Mouse (Mus musculus) brain, embryonic 18.5 days (tissue): ENCODE measurements at regions not wholly inside any gene's neighbourhood (a gene's known extent, or its start where the extent isn't known, plus 50 kb on each side); places are given as distances from the start of the nearest gene placed in this dataset.

Experiments
- DNase-seq: peaks from one replicate; pipeline ENCODE4 v3.0.0-alpha.2; 2012; ENCODE audit warnings: low read depth, low spot score

DNA sequence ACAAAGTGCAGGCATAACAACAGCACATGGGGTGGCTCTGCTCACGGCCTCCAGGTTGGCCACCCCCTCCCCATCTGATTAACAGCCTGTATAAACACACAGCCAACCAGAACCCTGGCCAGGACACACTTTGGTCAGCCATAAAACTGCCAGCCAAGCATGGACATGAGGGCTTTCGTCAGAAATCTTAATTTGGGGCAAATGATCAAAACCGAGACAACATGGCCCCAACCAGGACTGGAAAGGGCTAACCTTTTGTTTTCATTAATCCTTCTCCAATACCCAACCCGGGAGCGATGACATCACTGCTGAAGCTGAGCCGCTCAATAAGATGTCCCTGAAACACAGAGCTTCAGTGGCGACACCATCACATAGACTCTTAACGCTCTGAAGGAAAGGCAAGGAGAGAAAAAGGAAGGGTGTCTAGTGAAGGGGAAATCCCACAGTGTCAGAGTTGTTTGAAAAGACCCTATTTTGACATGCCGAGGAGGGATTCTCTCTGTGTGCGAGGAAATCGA lies 351.9 kb upstream of the Npvf start:
- DNase-seq: no peak

GRCm38 (mm10) chr6:51009526-51010340 lies 355.5 kb upstream of the Npvf start:
- DNase-seq: no peak

GRCm38 (mm10) chr6:51010536-51010935 lies 356.3 kb upstream of the Npvf start:
- DNase-seq: no peak

DNA sequence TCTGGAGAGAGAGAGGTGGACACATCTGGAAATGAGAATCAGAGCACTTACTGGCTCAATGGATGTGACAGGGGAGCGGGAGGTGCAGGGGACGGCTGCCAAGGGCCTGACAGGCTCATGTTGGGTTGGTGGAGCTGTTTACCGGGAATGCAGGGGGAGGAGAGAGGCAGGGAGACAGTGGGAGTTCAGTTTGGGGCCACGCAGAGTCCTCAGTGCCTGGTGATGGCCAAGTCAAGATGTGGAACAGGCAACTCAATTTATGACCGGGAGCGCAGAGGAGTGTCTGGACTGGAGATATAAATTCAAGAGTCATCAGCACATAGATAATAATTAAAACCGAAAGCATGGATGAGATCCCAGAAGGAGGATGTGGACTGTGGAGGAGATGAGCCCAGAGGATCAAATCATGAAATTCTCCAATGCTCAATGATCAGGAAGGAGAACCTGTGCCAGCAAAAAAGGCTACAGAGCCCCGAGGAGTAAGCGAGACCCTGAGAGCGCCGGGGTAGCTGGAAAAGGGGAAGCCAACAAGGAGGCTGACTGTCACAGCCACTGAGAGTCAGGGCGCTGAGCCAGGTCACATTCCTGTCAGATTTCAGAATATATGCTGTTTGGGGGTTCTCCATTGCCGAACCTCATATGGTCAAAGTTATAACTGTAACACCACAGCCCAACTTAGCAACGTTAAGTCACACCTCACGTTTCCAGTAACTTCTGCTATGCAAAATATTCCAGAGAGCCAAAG lies 358.0 kb upstream of the Npvf start:
- no peak for DNase-seq

DNA sequence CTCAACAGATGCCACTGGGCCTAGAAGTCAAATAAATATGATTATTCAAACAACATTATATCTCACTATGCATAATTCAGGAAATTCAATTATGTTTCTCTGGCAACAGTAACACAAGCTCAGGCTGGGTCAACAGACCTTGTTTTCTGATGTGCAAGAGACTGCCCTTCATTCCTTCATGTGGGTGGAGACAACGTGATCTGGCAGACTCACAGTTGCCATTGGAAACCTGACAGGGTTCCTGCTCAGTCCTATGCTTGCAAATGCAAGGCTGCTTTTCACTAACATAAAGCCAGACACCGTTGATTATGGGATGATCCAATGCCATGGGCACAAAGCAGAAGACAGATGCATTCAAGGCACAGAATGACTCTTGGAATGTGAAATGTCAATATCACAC lies 361.5 kb upstream of the Npvf start:
- DNase-seq: peak; percentile 42

GRCm38 (mm10) chr6:51016441-51017070 lies 362.3 kb upstream of the Npvf start:
- no peak for DNase-seq

- no peak for DNase-seq
These were observed 363.2 kb upstream of the Npvf start for GRCm38 (mm10) chr6:51017260-51017999.

GRCm38 (mm10) chr6:51021206-51021605 lies 367.0 kb upstream of the Npvf start:
- DNase-seq: no peak

DNA sequence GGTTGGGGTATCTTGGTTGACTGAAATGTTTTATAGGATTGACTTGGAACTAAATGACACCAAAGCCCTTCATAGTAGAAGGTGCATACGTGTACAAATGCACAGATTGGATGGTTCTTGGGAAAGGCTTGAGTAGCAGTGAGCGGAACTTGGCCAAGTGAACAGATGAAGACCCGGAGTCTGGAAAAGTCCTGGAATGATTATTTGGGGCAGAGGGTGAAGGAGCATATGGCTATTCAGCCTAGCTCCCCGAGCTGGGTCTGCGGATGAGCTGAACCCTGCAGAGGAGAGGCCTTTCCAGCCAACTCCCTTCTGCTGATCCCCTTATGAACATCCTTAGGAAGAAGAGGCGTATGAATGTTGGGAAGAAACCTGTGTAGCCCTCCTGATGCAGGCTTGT lies 369.1 kb upstream of the Npvf start:
- no peak for DNase-seq

- no peak for DNase-seq
These were observed 370.5 kb upstream of the Npvf start for GRCm38 (mm10) chr6:51024756-51025155.

DNA sequence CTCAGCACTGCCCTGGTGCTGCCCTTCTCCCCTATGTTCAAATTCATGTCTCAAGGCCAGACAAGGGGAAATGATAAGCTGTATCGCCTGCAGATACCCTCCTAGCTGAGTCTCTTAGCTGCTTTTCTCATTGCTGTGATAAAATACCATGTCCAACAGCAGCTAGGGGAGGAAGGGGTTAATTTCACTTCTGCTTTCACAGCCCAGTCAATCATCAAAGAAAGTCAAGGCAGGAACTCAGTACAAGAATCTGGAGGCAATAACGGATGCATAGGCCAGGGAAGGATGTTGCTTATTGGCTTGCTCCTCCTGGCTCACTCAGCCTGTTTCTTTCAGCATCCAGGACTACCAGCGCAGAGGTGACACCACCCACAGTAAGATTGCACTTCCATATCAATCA lies 371.2 kb upstream of the Npvf start:
- no peak for DNase-seq

- no peak for DNase-seq
These were observed 373.1 kb upstream of the Npvf start for GRCm38 (mm10) chr6:51027296-51027695.

DNA sequence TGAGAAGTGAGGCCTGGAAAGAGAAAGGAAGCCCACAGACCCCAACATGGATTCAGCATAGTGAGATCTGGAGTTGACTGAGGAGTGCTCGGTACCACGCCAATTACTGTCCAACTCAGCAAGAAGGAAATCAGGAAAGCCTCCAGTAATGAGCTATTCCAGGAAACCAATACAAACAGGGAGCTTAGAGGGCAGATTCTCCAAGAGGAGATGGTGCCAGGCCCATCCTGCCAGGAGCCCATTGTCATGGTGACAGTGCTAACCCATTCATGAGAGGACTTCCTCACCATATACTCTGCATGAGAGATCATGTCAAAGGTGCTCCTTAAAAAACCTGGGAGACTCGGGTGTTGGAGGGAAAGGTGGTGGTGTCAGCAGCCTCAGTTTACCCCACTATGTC lies 375.3 kb upstream of the Npvf start:
- DNase-seq: no peak

DNA sequence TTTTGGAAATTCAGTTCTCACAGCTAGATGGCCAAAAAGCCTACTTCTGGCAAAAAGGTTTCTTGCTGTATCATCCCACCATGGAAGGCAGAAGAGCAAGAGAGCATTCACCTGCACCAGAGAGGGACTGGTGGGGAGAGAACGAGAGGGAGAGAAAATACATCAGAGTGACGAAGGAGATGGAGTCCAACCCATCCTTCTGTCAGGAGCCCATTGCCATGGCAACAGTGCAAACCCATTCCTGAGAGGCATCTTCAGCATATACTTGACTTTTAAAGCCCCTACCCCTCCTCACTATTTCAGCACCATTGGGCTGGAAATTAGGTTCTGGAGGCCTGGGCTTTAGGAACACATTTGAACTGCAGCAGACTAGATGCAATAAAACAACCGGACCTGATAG lies 375.7 kb upstream of the Npvf start:
- no peak for DNase-seq

GRCm38 (mm10) chr6:51033835-51034234 lies 379.6 kb upstream of the Npvf start:
- no peak for DNase-seq

DNA sequence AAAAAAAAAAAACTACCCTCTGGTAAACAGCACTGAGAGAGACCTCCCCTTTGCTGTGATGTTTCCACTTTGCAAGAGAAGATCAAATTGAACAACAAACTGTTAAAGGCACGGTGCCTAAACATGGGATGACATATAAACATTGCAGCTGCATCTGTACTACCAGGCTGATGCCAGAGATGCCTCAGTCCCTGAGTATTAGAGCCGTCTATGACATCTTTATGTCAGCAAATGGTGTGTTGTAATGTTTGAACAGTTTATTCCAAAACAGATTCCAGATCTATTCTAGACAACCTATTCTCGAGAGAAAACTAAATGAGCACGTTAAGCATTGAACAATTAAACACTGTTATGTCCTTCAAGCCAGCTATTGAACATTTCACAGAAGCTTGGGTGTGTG lies 381.8 kb upstream of the Npvf start:
- DNase-seq: no peak

DNA sequence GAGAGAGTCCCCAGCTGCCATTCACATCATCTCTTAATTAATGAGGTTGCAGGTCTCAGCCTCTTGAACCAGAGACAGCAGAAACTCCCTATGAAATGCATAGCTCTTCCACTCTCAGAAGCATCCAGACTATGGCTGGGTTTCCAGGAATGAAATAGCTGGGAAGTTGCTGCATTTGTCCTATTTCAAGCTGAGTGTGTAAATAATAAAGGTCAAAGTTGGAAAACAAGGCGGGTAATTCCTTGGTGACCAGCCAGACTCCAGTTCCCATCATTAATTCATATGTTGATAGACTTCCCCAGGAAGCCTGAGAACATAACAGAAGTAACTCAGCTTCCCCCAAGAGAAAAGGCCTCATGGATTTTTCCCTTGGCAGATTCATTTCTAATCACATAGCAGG lies 382.3 kb upstream of the Npvf start:
- DNase-seq: no peak

GRCm38 (mm10) chr6:51036956-51037355 lies 382.7 kb upstream of the Npvf start:
- no peak for DNase-seq

DNA sequence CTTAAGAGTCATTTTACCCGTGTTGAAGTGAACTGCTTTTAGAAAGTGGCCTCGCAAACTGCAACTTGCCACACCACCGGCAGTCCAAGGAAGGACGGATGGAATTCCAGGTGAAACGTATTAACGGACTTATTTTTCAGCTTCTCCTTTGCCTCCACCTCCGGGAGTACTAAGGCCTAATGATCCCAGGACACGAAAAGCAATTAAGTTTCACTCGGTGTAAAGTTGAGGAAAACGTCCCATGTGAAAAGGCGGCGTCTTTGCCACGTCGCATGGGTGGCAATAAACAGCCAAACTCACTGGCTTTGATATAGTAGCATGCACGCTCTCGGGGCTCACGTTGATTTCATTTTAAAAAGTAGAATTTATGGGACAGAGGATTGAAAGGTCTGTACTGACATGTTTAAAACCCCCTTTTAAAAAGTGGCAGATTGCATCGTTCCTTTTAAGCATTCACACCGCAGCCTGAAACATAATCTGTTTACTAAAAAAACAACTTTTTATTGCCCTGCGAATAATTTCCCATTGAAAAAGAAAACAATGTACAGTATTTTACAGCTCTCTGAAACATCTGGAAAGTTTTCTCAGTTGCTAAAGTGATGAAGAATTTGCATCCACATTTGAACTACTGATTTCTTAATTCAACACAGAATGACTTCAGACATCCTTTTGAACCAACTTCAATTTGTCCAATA lies 385.4 kb upstream of the Npvf start:
- no peak for DNase-seq

- DNase-seq: no peak
These were observed 388.5 kb upstream of the Nfe2l3 start for GRCm38 (mm10) chr6:51043970-51044369.

DNA sequence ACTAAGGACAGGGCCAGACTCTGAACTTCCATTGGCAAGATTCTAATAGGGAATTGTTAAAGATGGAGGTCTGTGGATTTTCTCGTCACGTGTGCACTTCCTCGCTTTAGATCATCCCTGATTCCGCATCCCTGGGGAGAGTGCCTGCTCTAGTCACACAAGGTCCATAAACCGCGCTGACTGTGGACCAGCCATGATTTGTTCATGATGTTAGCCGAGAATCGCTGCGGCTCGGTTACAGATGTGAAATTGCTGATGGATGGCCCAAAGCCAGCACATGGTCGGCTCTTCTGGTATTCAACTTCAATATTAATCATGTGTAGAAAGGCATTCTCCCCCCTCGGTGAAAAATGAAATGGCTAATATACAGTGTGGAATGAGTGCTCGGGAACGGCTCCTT lies 387.6 kb upstream of the Nfe2l3 start:
- DNase-seq: no peak
